Mouse (Mus musculus) spleen, adult 2 months (tissue): Measurements from ENCODE around the gene Ocel1.

Source experiments
- CTCF ChIP-seq: fragments of 200-500 bp; IDR thresholded peaks from 2 replicates; pipeline ENCODE4 v1.5.1; 2011; ENCODE audit warnings: mild to moderate bottlenecking, inconsistent platforms; ENCODE audit not compliant: insufficient read depth, insufficient read length, insufficient replicate concordance; ENCODE audit errors: extremely low read depth
- POLR2A ChIP-seq: fragments of 200-500 bp; IDR thresholded peaks from 2 replicates; pipeline ENCODE4 v1.6.1; 2011; ENCODE audit warnings: low read depth, low read length, inconsistent platforms

GRCm38 (mm10) chr8:71403107-71403885, 32.2 kb downstream of the Ocel1 start:
- TF ChIP-seq POLR2A (no peak), CTCF (no peak)
